Mouse (Mus musculus) intestine, postnatal 0 days (tissue): Measurements from ENCODE around the gene Hmx2. TPM values are rescaled to one million over a fixed set of nuclear protein-coding genes. Genes with fewer than 3 reads are reported as not detected.

Experiments
- ATAC-seq: fragments of 200-750 bp; cut with Nextera tagmentation; 2 replicates; pipeline ENCODE4 v1.8.0; 2017; ENCODE audit warnings: mild to moderate bottlenecking, moderate TSS enrichment, moderate library complexity
- H3K27ac ChIP-seq: fragments of 300-500 bp; sonication (generic); 2 replicates; pipeline ENCODE4 v1.5.1; 2014; ENCODE audit warnings: mild to moderate bottlenecking, low read depth, low read length, moderate library complexity
- H3K27me3 ChIP-seq: fragments of 300-500 bp; sonication (generic); replicated peaks from 2 replicates; pipeline ENCODE4 v1.6.1; 2014; ENCODE audit warnings: low read length, mixed read lengths; ENCODE audit not compliant: control insufficient read depth, insufficient read depth
- H3K36me3 ChIP-seq: fragments of 300-500 bp; sonication (generic); 2 replicates; pipeline ENCODE4 v1.6.1; 2014; ENCODE audit warnings: mild to moderate bottlenecking, moderate library complexity; ENCODE audit not compliant: control insufficient read depth, insufficient read depth
- H3K4me1 ChIP-seq: fragments of 300-500 bp; sonication (generic); replicated peaks from 2 replicates; pipeline ENCODE4 v1.6.1; 2014; ENCODE audit warnings: antibody characterized with exemption, low read length, mixed read lengths; ENCODE audit not compliant: control insufficient read depth, insufficient read depth
- H3K4me2 ChIP-seq: fragments of 300-500 bp; sonication (generic); replicated peaks from 2 replicates; pipeline ENCODE4 v1.6.1; 2014; ENCODE audit warnings: low read depth, mild to moderate bottlenecking, moderate library complexity
- H3K4me3 ChIP-seq: fragments of 300-500 bp; sonication (generic); 2 replicates; pipeline ENCODE4 v1.5.1; 2014; ENCODE audit warnings: low read depth, low read length
- H3K9ac ChIP-seq: fragments of 300-500 bp; sonication (generic); 2 replicates; pipeline ENCODE4 v1.6.1; 2014; ENCODE audit warnings: mild to moderate bottlenecking, low read depth, low read length
- H3K9me3 ChIP-seq: fragments of 300-500 bp; sonication (generic); 2 replicates; pipeline ENCODE4 v1.6.1; 2016; ENCODE audit warnings: mixed run types; ENCODE audit not compliant: control insufficient read depth
- CTCF ChIP-seq: sonication (generic); IDR thresholded peaks from 2 replicates; pipeline ENCODE4 v1.5.1; 2016; ENCODE audit warnings: low read depth, mild to moderate bottlenecking, control low read depth, antibody characterized with exemption, moderate library complexity
- WGBS: fragments of 180-500 bp; shearing (Covaris S2); extraction: QIAGEN DNeasy Blood & Tissue Kit; methylation state at CpG from one replicate; pipeline ENCODE4 v1.1.7; 2014; 5-methylcytosine and 5-hydroxymethylcytosine counted together
- polyA plus RNA-seq: library from polyadenylated mRNA; unstranded; fragments of >200 nt; fragmentation: Nextera tagmentation; extraction: Ambion mirVana; gene quantifications from 2 replicates; pipeline ENCODE4 v1.2.1, GENCODE M21; 2015

Hmx2 gene
- polyA plus RNA-seq, 1 experiment from 2014 or later, result 0.55 TPM

DNA sequence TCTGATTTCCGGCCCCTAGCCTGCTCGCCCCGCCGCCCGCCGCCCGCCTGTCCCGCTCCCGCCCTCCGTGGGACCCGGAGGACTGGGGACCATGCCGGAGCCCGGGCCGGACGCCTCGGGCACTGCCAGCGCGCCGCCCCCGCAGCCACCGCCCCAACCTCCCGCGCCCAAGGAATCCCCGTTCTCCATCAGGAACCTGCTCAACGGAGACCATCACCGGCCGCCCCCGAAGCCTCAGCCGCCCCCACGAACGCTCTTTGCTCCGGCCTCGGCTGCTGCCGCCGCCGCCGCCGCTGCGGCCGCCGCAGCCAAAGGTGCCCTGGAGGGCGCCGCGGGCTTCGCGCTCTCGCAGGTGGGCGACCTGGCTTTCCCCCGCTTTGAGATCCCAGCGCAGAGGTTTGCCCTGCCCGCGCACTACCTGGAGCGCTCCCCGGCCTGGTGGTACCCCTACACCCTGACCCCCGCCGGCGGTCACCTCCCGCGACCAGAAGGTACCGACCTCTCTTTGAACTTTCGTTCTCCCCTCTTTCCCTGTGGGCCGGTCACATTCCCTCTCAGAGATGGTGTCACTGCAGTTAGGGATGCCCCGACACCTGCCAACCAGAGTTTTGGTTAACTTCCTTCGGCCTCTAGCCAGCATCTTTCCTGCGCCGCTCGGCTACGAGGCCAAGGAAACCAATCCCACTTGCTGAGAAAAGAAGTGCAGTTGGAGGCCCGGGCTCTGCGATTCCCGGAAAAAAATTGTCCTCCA is 5.5 kb upstream of the Hmx2 start:
- no peak for TF ChIP-seq CTCF
- peak overlapping the region; percentile 61 for H3K4me2 ChIP-seq
- H3K27ac ChIP-seq, result no peak overlapping the region
- no peak overlapping the region for H3K9ac ChIP-seq
- H3K4me3 ChIP-seq, result peak overlapping the region; percentile 33
- no peak for ATAC-seq
- H3K36me3 ChIP-seq, result no peaks in the 10 kb centered on the region
- H3K4me1 ChIP-seq, result 0 out of 2 replicates have a peak, but pooled peaks cover 6% of the 10 kb centered on the region
- peaks cover 94% of the 10 kb centered on the region for H3K27me3 ChIP-seq
- under 1% methylated on average over 48 of the region's 71 CpGs for WGBS
- no peaks in the 10 kb centered on the region for H3K9me3 ChIP-seq

GRCm38 (mm10) chr7:131543623-131544481 is 4.7 kb upstream of the Hmx2 start:
- H3K9me3 ChIP-seq, result no peaks in the 10 kb centered on the region
- no peak for ATAC-seq
- H3K27ac ChIP-seq, result no peak overlapping the region
- no peak overlapping the region for H3K9ac ChIP-seq
- peaks cover 96% of the 10 kb centered on the region for H3K27me3 ChIP-seq
- TF ChIP-seq CTCF, result no peak
- H3K4me3 ChIP-seq, result peak overlapping the region; percentile 33
- 0 out of 2 replicates have a peak, but pooled peaks cover 6% of the 10 kb centered on the region for H3K4me1 ChIP-seq
- peak overlapping the region; percentile 61 for H3K4me2 ChIP-seq
- no peaks in the 10 kb centered on the region for H3K36me3 ChIP-seq
- WGBS, result 1% methylated on average over 75 of the region's 75 CpGs

DNA sequence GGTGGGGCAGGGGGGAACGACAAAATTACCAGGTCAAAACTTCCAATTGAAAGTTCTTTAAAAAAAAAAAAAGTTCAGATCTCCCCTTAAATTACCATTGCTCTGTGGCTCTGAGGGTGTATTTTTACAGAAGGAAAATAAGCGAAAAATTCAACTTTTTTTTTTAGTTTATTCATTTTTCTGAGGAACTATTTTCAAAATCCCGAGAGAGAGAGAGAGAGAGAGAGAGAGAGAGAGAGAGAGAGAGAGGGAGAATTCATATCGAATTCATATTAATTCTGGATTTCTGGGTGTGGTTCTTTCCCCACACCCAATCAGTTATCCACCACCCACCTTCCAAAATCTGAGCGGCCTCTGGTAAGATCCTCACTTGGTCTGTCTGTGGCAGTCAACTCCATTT is 3.7 kb upstream of the Hmx2 start:
- WGBS, result 4% methylated on average over 5 of the region's 5 CpGs
- Histone ChIP-seq H3K27me3 (peaks cover 95% of the 10 kb centered on the region), H3K4me3 (peak overlapping the region; percentile 33; the same call in 1 of the 2 replicates), H3K9me3 (no peaks in the 10 kb centered on the region), H3K9ac (no peak overlapping the region), H3K27ac (no peak overlapping the region), H3K4me1 (0 out of 2 replicates have a peak, but pooled peaks cover 6% of the 10 kb centered on the region), H3K36me3 (no peaks in the 10 kb centered on the region), H3K4me2 (no peak overlapping the region)
- no peak for TF ChIP-seq CTCF
- ATAC-seq, result no peak

- ATAC-seq, result no peak
- 4% methylated on average over 13 of the region's 13 CpGs for WGBS
- no peak for TF ChIP-seq CTCF
Measured at GRCm38 (mm10) chr7:131545701-131546385, 2.7 kb upstream of the Hmx2 start.

GRCm38 (mm10) chr7:131546423-131546822 is 2.1 kb upstream of the Hmx2 start:
- no peak for ATAC-seq
- TF ChIP-seq CTCF, result no peak
- Histone ChIP-seq H3K27me3 (peaks cover 96% of the 10 kb centered on the region), H3K36me3 (no peaks in the 10 kb centered on the region), H3K27ac (no peak overlapping the region), H3K4me3 (no peak overlapping the region), H3K9ac (no peak overlapping the region), H3K9me3 (no peaks in the 10 kb centered on the region), H3K4me2 (no peak overlapping the region), H3K4me1 (0 out of 2 replicates have a peak, but pooled peaks cover 6% of the 10 kb centered on the region)
- WGBS, result 2% methylated on average over 2 of the region's 2 CpGs

More at GRCm38 (mm10) chr7:131545701-131546385, 2.7 kb upstream of the Hmx2 start:
- H3K4me3 ChIP-seq, result no peak overlapping the region
- H3K9ac ChIP-seq, result no peak overlapping the region
- 0 out of 2 replicates have a peak, but pooled peaks cover 6% of the 10 kb centered on the region for H3K4me1 ChIP-seq
- H3K27me3 ChIP-seq, result peaks cover 96% of the 10 kb centered on the region
- H3K4me2 ChIP-seq, result no peak overlapping the region
- no peaks in the 10 kb centered on the region for H3K9me3 ChIP-seq
- no peaks in the 10 kb centered on the region for H3K36me3 ChIP-seq
- H3K27ac ChIP-seq, result no peak overlapping the region
